Mouse (Mus musculus): ENCODE measurements around the gene Itgb1bp1. TPM values are rescaled to one million over a fixed set of nuclear protein-coding genes. Genes with fewer than 3 reads are reported as not detected.
A peak's percentile ranks its signal among the peaks of the same experiment; 100 is the strongest.

Gene Itgb1bp1
- total RNA-seq, 2 experiments from 2014 or later = 43.3 to 44.6 TPM

- DNase-seq = no peak
These were observed 38.2 kb downstream of the Itgb1bp1 start for GRCm38 (mm10) chr12:21247711-21248392.

- no peak for DNase-seq
These were observed 41.6 kb downstream of the Itgb1bp1 start for GRCm38 (mm10) chr12:21244375-21244960.

- DNase-seq = no peak
These were observed 44.1 kb downstream of the Itgb1bp1 start for GRCm38 (mm10) chr12:21241965-21242364.

GRCm38 (mm10) chr12:21234560-21234959, 51.5 kb downstream of the Itgb1bp1 start:
- DNase-seq = no peak

GRCm38 (mm10) chr12:21233727-21234126, 52.4 kb downstream of the Itgb1bp1 start:
- no peak for DNase-seq

GRCm38 (mm10) chr12:21229076-21229918, 56.8 kb downstream of the Itgb1bp1 start:
- DNase-seq = no peak

- DNase-seq = no peak
These were observed 57.4 kb downstream of the Itgb1bp1 start for GRCm38 (mm10) chr12:21228650-21229049.

GRCm38 (mm10) chr12:21227076-21227980, 58.8 kb downstream of the Itgb1bp1 start:
- DNase-seq = peak; percentile 86 to 89

- DNase-seq = no peak
These were observed 59.8 kb downstream of the Itgb1bp1 start for GRCm38 (mm10) chr12:21226316-21226715.

GRCm38 (mm10) chr12:21225358-21225757, 60.7 kb downstream of the Itgb1bp1 start:
- DNase-seq = no peak

GRCm38 (mm10) chr12:21223923-21224322, 62.2 kb downstream of the Itgb1bp1 start:
- no peak for DNase-seq

- no peak for DNase-seq
These were observed 65.5 kb downstream of the Itgb1bp1 start for GRCm38 (mm10) chr12:21220596-21220995.

- DNase-seq = no peak
These were observed 68.2 kb downstream of the Itgb1bp1 start for GRCm38 (mm10) chr12:21217776-21218444.

GRCm38 (mm10) chr12:21214551-21215165, 71.4 kb downstream of the Itgb1bp1 start:
- DNase-seq = no peak

GRCm38 (mm10) chr12:21212876-21213275, 73.2 kb downstream of the Itgb1bp1 start:
- no peak for DNase-seq

- DNase-seq = no peak
These were observed 76.8 kb downstream of the Itgb1bp1 start for GRCm38 (mm10) chr12:21209273-21209672.

- DNase-seq = no peak
These were observed 77.8 kb downstream of the Itgb1bp1 start for GRCm38 (mm10) chr12:21208172-21208795.

GRCm38 (mm10) chr12:21207422-21207821, 78.7 kb downstream of the Itgb1bp1 start:
- DNase-seq = no peak

GRCm38 (mm10) chr12:21205799-21206198, 80.3 kb downstream of the Itgb1bp1 start:
- no peak for DNase-seq

GRCm38 (mm10) chr12:21204701-21205312, 81.3 kb downstream of the Itgb1bp1 start:
- DNase-seq = peak; percentile 57 to 60

Data from heart, adult 18-20 months (tissue).